ENCODE assay signal across 8 mouse cellular contexts in the genomic region with DNA sequence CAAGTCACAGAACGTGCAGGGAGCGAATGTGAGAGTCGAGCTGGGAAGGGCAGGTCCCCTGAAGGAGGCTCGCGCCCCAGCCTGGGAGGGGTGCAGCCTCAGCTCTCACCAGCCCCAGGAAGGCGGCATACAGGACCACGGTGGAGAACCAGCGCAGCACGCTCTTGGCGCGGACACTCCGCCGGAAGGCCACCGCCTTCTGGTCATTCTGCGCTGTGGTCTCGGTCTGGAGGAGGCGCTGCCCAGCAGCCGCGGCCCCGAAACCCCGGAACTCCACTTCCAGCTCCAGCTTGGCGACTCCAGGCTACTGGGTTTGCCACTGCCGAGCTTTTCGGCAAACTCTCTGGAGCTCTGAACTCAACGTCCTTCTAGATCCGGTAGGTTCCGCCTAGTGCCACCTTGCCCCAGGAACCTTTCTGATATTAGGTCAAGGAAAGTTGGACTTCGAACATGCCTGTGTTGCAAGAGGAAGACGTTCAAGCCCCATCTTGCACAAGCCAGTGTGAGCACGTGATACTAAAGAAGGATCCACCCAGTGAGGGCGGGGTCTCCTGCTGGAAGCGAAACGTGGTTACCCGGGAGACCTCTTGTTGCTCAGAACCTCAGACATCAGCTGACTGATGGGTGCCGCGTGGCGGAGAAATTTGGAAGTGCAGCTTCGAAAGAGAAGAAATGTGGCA. TPM values are rescaled to one million over a fixed set of nuclear protein-coding genes. Genes with fewer than 3 reads are reported as not detected.
A peak's percentile ranks its signal among the peaks of the same experiment; 100 is the strongest.
DNase-seq lines count a peak whose midpoint lies in the region; ATAC-seq lines count a peak whose summit lies in the region.

A gene (minus strand): TSS at position 393 of the 680 bp plus-strand sequence.

- peaks cover 3 to 12% of the 10 kb centered on the region in 2 experiments; a peak in 3 of 4 replicates for H3K4me1 ChIP-seq in heart, embryonic 14.5 days (ENCODE audit: control insufficient read depth in 2 of 2, insufficient read depth in 2 of 2, low read length in 2 of 2)
- H3K4me1 ChIP-seq in liver, embryonic 13.5 days (replicated peaks) = peaks cover 16% of the 10 kb centered on the region
- H3K4me1 ChIP-seq in stomach, embryonic 16.5 days (ENCODE audit: control insufficient read depth, insufficient read depth, low read length) = no peaks in the 10 kb centered on the region

- peak; percentile 100 for ATAC-seq in CD4-positive, CD25-positive, alpha-beta regulatory T cell, adult 4 months
- ATAC-seq in heart, embryonic 14.5 days (ENCODE audit: insufficient number of reproducible peaks, insufficient read depth, low FRiP score, low read depth) = peak; percentile 98
- ATAC-seq in liver, embryonic 13.5 days (ENCODE audit: low read depth) = peak; percentile 96
- peak; percentile 98 for ATAC-seq in stomach, embryonic 16.5 days (ENCODE audit: insufficient read depth, low FRiP score)

- H3K27me3 ChIP-seq in heart, embryonic 14.5 days (ENCODE audit: control insufficient read depth, insufficient read depth, low read length) = no peaks in the 10 kb centered on the region
- H3K27me3 ChIP-seq in liver, embryonic 13.5 days = 0 out of 2 replicates have a peak, but pooled peaks cover 4% of the 10 kb centered on the region
- no peaks in the 10 kb centered on the region for H3K27me3 ChIP-seq in stomach, embryonic 16.5 days (ENCODE audit: control insufficient read depth, insufficient read depth, low read length)

- H3K27ac ChIP-seq in heart, embryonic 14.5 days (replicated peaks in 1 of 2; ENCODE audit: control insufficient read depth in 1 of 2, insufficient read depth in 1 of 2, low read depth in 2 of 2, low read length in 2 of 2) = peak within 1 kb of the TSS; percentile 29 to 48; a peak in 2 of 4 replicates
- H3K27ac ChIP-seq in liver, embryonic 13.5 days = peak within 1 kb of the TSS; percentile 59
- peak within 1 kb of the TSS; percentile 79 for H3K27ac ChIP-seq in stomach, embryonic 16.5 days (ENCODE audit: low read length)

- WGBS in heart, embryonic 14.5 days = under 1% methylated on average over 38 of the region's 38 CpGs
- WGBS in liver, embryonic 13.5 days (ENCODE audit: insufficient replicate concordance) = under 1% methylated on average over 38 of the region's 38 CpGs
- under 1% methylated on average over 38 of the region's 38 CpGs for WGBS in stomach, embryonic 16.5 days

- peak; percentile 52 for DNase-seq in c-Kit-negative CD71-positive TER-119-positive erythroid progenitor cells, embryonic 14.5 days (ENCODE audit: low read depth, low spot score)
- DNase-seq in fibroblast of lung, adult 2 months (ENCODE audit: low read depth) = peak; percentile 99
- DNase-seq in kidney, postnatal 14 days = peak; percentile 98
- peak; percentile 89 for DNase-seq in liver, embryonic 13.5 days
- DNase-seq in neural tube, embryonic 10.5 days (ENCODE audit: extremely low spot score, low spot score) = peak; percentile 92

- peak within 1 kb of the TSS; percentile 49 to 62 for H3K4me3 ChIP-seq in heart, embryonic 14.5 days (ENCODE audit: control insufficient read depth in 1 of 2, insufficient read depth in 1 of 2, low read depth in 1 of 2, low read length in 2 of 2)
- peak within 1 kb of the TSS; percentile 62 for H3K4me3 ChIP-seq in liver, embryonic 13.5 days (replicated peaks)
- H3K4me3 ChIP-seq in stomach, embryonic 16.5 days (replicated peaks; ENCODE audit: low read length) = peak within 1 kb of the TSS; percentile 68

- no peaks in the 10 kb centered on the region for H3K36me3 ChIP-seq in heart, embryonic 14.5 days (ENCODE audit: control insufficient read depth, insufficient read depth, low read length)
- H3K36me3 ChIP-seq in liver, embryonic 13.5 days = no peaks in the 10 kb centered on the region
- H3K36me3 ChIP-seq in stomach, embryonic 16.5 days (ENCODE audit: control insufficient read depth, insufficient read depth, low read length) = no peaks in the 10 kb centered on the region

- peak within 1 kb of the TSS; percentile 77 for H3K4me2 ChIP-seq in heart, embryonic 14.5 days (ENCODE audit: low read length)
- H3K4me2 ChIP-seq in liver, embryonic 13.5 days = peak within 1 kb of the TSS; percentile 83
- H3K4me2 ChIP-seq in stomach, embryonic 16.5 days (ENCODE audit: low read depth, low read length) = peak within 1 kb of the TSS; percentile 96

- no peaks in the 10 kb centered on the region for H3K9me3 ChIP-seq in heart, embryonic 14.5 days (ENCODE audit: control insufficient read depth, low read length)
- H3K9me3 ChIP-seq in liver, embryonic 13.5 days (replicated peaks) = no peaks in the 10 kb centered on the region
- no peaks in the 10 kb centered on the region for H3K9me3 ChIP-seq in stomach, embryonic 16.5 days (replicated peaks; ENCODE audit: control insufficient read depth, low read length)

- peak within 1 kb of the TSS; percentile 60 for H3K9ac ChIP-seq in heart, embryonic 14.5 days (ENCODE audit: low read length)
- peak within 1 kb of the TSS; percentile 65 for H3K9ac ChIP-seq in liver, embryonic 13.5 days
- peak within 1 kb of the TSS; percentile 79 for H3K9ac ChIP-seq in stomach, embryonic 16.5 days (ENCODE audit: low read length)

RNA-seq across cellular contexts. Expression of the gene that starts here (rescaled TPM):
- polyA plus RNA-seq in CD4-positive, CD25-positive, alpha-beta regulatory T cell, adult 4 months (2017; shearing (Covaris generic)) = not detected
- polyA plus RNA-seq in heart, embryonic 14.5 days (2014; fragmentation: Nextera tagmentation; extraction: Ambion mirVana) = 1.1 and 1.5 TPM in 2 replicates
- polyA plus RNA-seq in liver, embryonic 13.5 days (2015; fragmentation: Nextera tagmentation; extraction: Ambion mirVana) = 1.3 and 1.4 TPM in 2 replicates
- polyA plus RNA-seq in stomach, embryonic 16.5 days (2015; fragmentation: Nextera tagmentation; extraction: Ambion mirVana) = 1.7 and 2.2 TPM in 2 replicates

Comparison
In these comparisons a context has a peak if more than half of its experiments do, and no peak if none do; other contexts are left out.
1. Peak in every context shown above with its lines: DNase-seq, ATAC-seq, H3K4me3 ChIP-seq and H3K27ac ChIP-seq.
2. Peak in ATAC-seq in CD4-positive, CD25-positive, alpha-beta regulatory T cell, adult 4 months; RNA of the gene not detected or under 1 TPM.